Mouse (Mus musculus) CD4-positive, CD25-positive, alpha-beta regulatory T cell, adult 2 months (primary cell): ENCODE data around the gene Olfr747.
"Not testable (repeated sequence)": the region's sequence is repeated elsewhere in the genome, so short reads cannot be mapped to it uniquely, and the experiment has no call there.

Source experiments
- DNase-seq: peaks from one replicate; pipeline ENCODE4 v3.0.0-alpha.2; 2012; ENCODE audit warnings: low read depth, low spot score

Gene Olfr747

DNA sequence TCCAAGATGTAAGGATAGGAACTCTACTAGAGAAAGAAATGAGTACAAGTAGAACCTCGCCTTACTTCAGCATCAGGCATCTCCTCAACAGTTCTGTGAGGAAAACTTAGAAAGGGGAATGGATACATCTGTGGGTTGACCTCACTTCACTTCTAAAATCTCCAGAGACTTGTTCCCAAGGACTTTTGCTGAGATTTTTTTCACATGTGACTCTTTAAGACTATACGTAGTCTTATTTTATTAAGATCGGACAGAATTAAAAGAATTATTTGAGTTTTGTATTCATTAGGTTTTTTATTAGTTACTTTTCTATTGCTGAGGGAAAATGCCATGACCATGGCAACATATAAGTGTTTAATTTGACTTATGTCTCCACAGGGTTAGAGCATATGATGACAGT, at the start of gene Olfr747:
Gene Olfr747, minus strand, starts transcription at position 101 of the 400 bp plus-strand sequence.
- no peak for DNase-seq

DNA sequence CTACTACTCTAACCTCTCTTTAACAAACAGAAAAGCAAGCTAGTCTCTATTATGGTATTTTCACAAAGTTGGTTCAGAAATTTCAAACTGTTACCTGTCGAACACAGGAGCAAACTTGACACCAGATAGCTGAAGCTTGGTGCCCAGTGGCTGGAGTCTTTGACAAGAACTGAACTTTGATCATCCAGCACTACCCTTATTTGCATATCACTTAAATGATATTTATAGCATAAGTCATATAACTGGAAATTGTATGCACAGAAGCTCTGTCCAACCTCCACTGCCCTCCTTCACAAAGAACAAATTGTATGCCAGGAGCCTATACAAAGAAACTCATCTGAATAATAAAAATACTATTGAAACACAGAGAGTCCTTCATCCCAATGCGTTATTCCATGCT, 48.6 kb upstream of the Olfr747 start:
- no peak for DNase-seq

DNA sequence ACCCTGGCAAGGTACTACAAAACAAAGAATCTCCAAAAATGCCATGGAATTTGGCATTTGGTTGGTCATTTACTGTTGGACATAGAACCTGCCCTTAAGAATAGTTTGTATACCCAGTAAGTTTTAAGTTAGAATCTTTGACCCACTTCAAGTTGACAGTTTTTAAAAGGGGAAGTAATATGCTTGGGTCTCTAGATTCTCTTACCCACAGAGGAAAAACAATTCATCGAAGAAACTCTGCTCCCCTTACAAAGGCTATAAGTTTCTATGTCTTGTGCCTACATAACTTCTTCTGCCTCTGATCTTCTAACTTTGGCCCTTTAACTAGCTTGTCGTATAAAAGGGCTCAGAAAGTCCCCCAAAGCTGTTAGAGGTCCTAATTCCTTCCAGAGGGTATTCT, 47.3 kb upstream of the Olfr747 start:
- no peak for DNase-seq

DNA sequence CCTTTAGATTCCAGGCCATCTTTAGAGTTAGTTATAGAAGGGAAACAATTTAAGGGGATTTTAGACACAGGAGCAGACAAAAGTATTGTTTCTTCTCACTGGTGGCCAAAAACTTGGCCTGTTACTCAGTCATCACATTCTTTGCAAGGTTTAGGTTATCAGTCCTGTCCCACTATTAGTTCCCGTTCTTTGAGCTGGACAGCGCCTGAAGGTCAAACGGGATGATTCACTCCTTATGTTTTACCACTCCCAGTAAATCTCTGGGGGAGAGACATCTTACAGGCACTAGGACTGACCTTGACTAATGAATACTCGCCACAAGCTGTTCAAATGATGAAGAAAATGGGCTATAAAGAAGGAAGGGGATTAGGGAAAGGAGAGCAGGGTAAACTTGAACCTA, 29.4 kb upstream of the Olfr747 start:
- not testable (repeated sequence) for DNase-seq

DNA sequence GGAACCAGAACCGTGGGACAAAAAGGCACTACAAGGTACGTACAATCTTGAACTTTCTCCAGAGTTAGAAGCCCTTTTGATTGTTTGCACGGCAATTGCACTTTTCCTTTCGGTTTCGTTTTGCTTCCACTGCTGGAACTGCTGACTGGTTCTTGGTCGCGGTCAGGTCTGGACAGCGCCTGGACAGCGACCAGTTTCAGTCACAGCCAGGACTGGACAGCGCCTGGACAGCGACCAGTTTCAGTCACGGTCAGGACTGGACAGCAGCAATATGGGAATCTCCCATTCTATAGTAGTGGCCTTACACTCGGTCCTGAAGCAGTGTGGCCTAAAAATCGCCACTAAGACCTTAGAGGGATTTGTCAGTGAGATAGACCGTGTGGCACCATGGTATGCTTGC, 26.9 kb upstream of the Olfr747 start:
- DNase-seq: not testable (repeated sequence)

DNA sequence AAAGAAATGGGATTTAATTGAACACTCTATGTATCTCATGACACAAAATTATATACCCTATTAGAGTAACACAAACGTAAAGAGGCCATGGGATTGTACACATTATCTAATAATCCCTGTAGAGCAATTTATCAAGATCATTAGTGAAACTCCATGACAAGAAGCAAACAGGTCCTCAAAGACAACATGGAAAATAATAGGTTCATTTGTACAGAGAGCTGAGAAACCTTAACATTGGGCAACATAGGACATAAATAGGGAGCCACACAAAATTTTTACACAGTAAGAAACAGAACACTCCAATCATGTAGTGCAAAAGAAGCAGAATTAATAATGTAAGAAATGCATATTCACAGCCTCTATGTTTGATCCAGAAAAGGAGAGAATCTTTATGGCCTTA, 14.1 kb upstream of the Olfr747 start, which contains the start of gene Olfr748:
Gene Olfr748, plus strand, starts transcription at position 301 of the 400 bp plus-strand sequence.
- DNase-seq: no peak

DNA sequence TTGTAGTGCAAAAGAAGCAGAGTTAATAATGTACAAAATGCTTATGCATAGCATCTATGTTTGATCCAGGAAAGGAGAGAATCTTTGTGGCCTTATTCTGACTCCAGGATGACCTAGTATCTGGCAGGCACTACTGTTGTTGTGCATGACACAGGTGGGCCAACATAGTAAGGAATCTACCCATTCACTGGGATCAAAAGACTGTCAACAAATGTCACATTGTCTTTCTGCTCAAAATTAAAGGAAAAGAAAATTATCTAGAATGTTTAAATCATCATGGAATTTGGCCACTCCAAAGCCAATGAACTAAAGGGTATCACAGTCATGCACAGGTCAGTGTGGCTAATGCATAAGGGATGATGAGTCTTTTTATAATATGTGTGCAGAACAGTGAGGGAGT, 46.2 kb downstream of the Olfr747 start, which contains the start of gene Olfr746:
Gene Olfr746, plus strand, starts transcription at position 301 of the 400 bp plus-strand sequence.
- no peak for DNase-seq

DNA sequence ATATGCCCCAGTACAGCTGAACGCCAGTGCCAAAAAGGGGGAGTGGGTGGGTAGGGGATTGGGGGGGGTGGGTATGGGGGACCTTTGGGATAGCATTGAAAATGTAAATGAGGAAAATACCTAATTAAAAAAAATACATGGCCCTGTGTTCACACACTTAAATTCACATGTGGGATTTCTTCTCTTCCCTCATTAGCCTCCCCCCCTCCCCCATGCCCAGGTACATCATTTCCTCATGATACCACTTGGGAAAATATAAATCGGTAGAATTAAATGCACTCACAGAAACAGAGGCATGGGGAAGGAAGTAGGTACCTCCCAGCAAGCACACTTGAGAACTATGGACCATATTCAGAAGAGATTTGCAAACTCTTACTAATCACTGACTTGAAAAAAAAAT, 53.9 kb downstream of the Olfr747 start, which contains the start of gene Olfr745:
Gene Olfr745, plus strand, starts transcription at position 301 of the 400 bp plus-strand sequence.
- no peak for DNase-seq
